15 mouse cellular contexts compared by ENCODE assay signal in the genomic region with DNA sequence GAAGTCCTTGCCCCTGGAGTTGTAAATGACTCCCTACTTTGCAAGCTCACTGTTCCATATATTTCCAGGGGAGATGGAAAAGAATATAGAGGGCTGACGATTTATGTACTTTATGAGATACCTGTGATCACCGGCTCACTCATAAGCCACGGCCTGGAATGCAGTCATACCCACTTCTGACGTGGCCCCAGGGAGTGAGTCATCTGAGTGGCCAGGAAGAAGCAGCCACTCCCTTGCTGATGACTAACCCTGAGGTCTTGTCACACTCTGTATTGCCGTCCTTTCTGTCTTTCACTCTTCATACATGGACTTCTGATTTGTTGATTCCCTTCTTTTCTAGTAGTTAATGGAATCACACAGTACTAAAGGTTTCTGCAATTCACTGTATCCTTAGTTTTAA.
A peak's percentile ranks its signal among the peaks of the same experiment; 100 is the strongest.
DNase-seq lines count a peak whose midpoint lies in the region; ATAC-seq and TF ChIP-seq lines count a peak whose summit lies in the region.
"Had no signal": no experiment of that assay in that cellular context is flagged by ENCODE, and none has a peak within 500 bp of the region (broad histone marks: within the 10 kb centered on the region; RNA-seq: fewer than 3 reads in every experiment).

No protein-coding gene starts in this region.

- no peaks in the 10 kb centered on the region for H3K9me3 ChIP-seq in forebrain, embryonic 14.5 days (replicated peaks; ENCODE audit: control insufficient read depth, low read length)
- H3K9me3 ChIP-seq in midbrain, postnatal 0 days (ENCODE audit: low read length) = no peaks in the 10 kb centered on the region
- H3K9me3 ChIP-seq: forebrain, embryonic 13.5 days; limb, embryonic 15.5 days; midbrain, embryonic 10.5 days; neural tube, embryonic 15.5 days had no signal

- no peaks in the 10 kb centered on the region for H3K4me1 ChIP-seq in forebrain, embryonic 14.5 days (ENCODE audit: control insufficient read depth, insufficient read depth, low read length)
- H3K4me1 ChIP-seq in midbrain, postnatal 0 days (ENCODE audit: insufficient read depth, low read length) = no peaks in the 10 kb centered on the region
- H3K4me1 ChIP-seq: forebrain, embryonic 13.5 days; limb, embryonic 15.5 days; midbrain, embryonic 10.5 days; neural tube, embryonic 15.5 days had no signal

- no peak for TF ChIP-seq CTCF in midbrain, postnatal 0 days (IDR thresholded peaks at IDR 0.05)

- peak; percentile 64 for DNase-seq in 416B (ENCODE audit: low read depth)
- peak; percentile 84 for DNase-seq in adrenal gland, adult 2 months
- peak; percentile 81 for DNase-seq in large intestine, adult 2 months (ENCODE audit: low read depth, low spot score)
- peak; percentile 19 to 26 for DNase-seq in monocyte, adult 2 months (ENCODE audit: low read depth in 1 of 2, low spot score in 2 of 2)
- no peak for DNase-seq in forebrain, embryonic 14.5 days (ENCODE audit: low spot score)
- DNase-seq in midbrain, postnatal 0 days (ENCODE audit: low spot score) = no peak
- DNase-seq in cerebellum, postnatal 4 days (ENCODE audit: low spot score in 2 of 2) = no peak
- no peak for DNase-seq in cerebellum, postnatal 14 days
- DNase-seq: cerebellum, adult 11-12 months; kidney, adult 18-20 months; right cerebral cortex, postnatal 4 days had no signal

- no peak overlapping the region for H3K4me2 ChIP-seq in forebrain, embryonic 14.5 days (ENCODE audit: low read length)
- H3K4me2 ChIP-seq in midbrain, postnatal 0 days (ENCODE audit: low read depth, low read length, poor library complexity, severe bottlenecking) = no peak overlapping the region
- H3K4me2 ChIP-seq: forebrain, embryonic 13.5 days; limb, embryonic 15.5 days; neural tube, embryonic 15.5 days had no signal

- no peaks in the 10 kb centered on the region for H3K27me3 ChIP-seq in forebrain, embryonic 14.5 days (replicated peaks; ENCODE audit: control insufficient read depth, insufficient read depth, low read length)
- no peaks in the 10 kb centered on the region for H3K27me3 ChIP-seq in midbrain, postnatal 0 days (ENCODE audit: insufficient read depth, low read length)
- H3K27me3 ChIP-seq: forebrain, embryonic 13.5 days; limb, embryonic 15.5 days; neural tube, embryonic 15.5 days had no signal

- H3K9ac ChIP-seq in forebrain, embryonic 14.5 days (ENCODE audit: low read length) = no peak overlapping the region
- no peak overlapping the region for H3K9ac ChIP-seq in midbrain, postnatal 0 days (replicated peaks; ENCODE audit: low read length, poor library complexity, severe bottlenecking)
- H3K9ac ChIP-seq: forebrain, embryonic 13.5 days; limb, embryonic 15.5 days; neural tube, embryonic 15.5 days had no signal

- H3K4me3 ChIP-seq in forebrain, embryonic 14.5 days (ENCODE audit: low read depth, low read length) = no peak overlapping the region
- no peak overlapping the region for H3K4me3 ChIP-seq in midbrain, postnatal 0 days (ENCODE audit: low read depth, low read length)
- H3K4me3 ChIP-seq: forebrain, embryonic 13.5 days; limb, embryonic 15.5 days; midbrain, embryonic 10.5 days; neural tube, embryonic 15.5 days had no signal

- no peak for ATAC-seq in forebrain, embryonic 14.5 days
- no peak for ATAC-seq in midbrain, postnatal 0 days (ENCODE audit: low FRiP score)
- ATAC-seq: forebrain, embryonic 13.5 days had no signal

- H3K27ac ChIP-seq in forebrain, embryonic 14.5 days (ENCODE audit: low read depth, low read length) = no peak overlapping the region
- H3K27ac ChIP-seq in midbrain, postnatal 0 days (ENCODE audit: low read depth, low read length) = no peak overlapping the region
- H3K27ac ChIP-seq: forebrain, embryonic 13.5 days; limb, embryonic 15.5 days; midbrain, embryonic 10.5 days; neural tube, embryonic 15.5 days had no signal

- 17% methylated on average over 5 of the region's 5 CpGs for WGBS in large intestine, adult 2 months
- WGBS in forebrain, embryonic 14.5 days = 85% methylated on average over 5 of the region's 5 CpGs
- 80% methylated on average over 5 of the region's 5 CpGs for WGBS in midbrain, postnatal 0 days

- no peaks in the 10 kb centered on the region for H3K36me3 ChIP-seq in forebrain, embryonic 14.5 days (ENCODE audit: control insufficient read depth, insufficient read depth, low read length)
- no peaks in the 10 kb centered on the region for H3K36me3 ChIP-seq in midbrain, postnatal 0 days (ENCODE audit: insufficient read depth, low read length)
- H3K36me3 ChIP-seq: limb, embryonic 15.5 days; midbrain, embryonic 10.5 days; neural tube, embryonic 15.5 days had no signal

Comparison
In these comparisons a context has a peak if more than half of its experiments do, and no peak if none do; other contexts are left out.
1. DNase-seq: peak in 416B (single experiment), adrenal gland, adult 2 months (single experiment), large intestine, adult 2 months (single experiment) and monocyte, adult 2 months (2 of 2); none in forebrain, embryonic 14.5 days (single experiment), midbrain, postnatal 0 days (single experiment), cerebellum, postnatal 4 days (0 of 2) and cerebellum, postnatal 14 days (0 of 2).